Mouse (Mus musculus): ENCODE data around the gene Ing3. TPM values are rescaled to one million over a fixed set of nuclear protein-coding genes. Genes with fewer than 3 reads are reported as not detected.

Ing3 gene
- polyA plus RNA-seq, 1 experiment from 2014 or later: 19.8 TPM

DNA sequence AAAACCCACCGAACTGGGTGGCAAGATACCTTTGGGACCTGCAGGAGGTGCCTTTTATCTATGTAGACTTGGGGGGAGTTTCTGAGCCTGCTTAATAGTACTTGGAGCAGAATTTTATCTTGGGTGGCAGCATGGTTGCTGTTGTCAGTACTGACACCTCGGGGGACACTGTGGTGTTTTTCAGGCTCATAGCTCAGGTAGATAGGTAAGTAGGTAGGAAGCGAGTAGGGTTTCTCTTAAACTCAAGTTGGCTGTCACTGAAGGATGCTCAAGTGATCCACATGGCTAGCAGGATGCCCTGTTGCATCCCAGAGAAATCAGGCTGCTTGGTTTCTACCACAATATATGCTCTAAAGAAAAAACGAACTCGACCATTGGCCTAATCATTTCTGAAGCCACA, 38.9 kb downstream of the Ing3 start:
- Histone ChIP-seq H3K36me3 (ENCODE audit: control insufficient read depth, insufficient read depth, low read length) (no peaks in the 10 kb centered on the region), H3K27me3 (ENCODE audit: control insufficient read depth, insufficient read depth, low read length) (no peaks in the 10 kb centered on the region), H3K4me3 (ENCODE audit: low read depth, low read length) (peak overlapping the region; percentile 51), H3K9me3 (ENCODE audit: control insufficient read depth, low read length) (no peaks in the 10 kb centered on the region), H3K4me2 (replicated peaks; ENCODE audit: low read depth) (peak overlapping the region; percentile 78), H3K9ac (ENCODE audit: low read length) (no peak overlapping the region), H3K4me1 (replicated peaks; ENCODE audit: control insufficient read depth, insufficient read depth) (no peaks in the 10 kb centered on the region), H3K27ac (replicated peaks) (0 out of 2 replicates have a peak overlapping the region, but pooled peaks have one; percentile 31)
- WGBS: 75% methylated on average over 5 of the region's 5 CpGs
- TF ChIP-seq EP300 (optimal IDR thresholded peaks at IDR 0.05) (no peak), CTCF (IDR thresholded peaks at IDR 0.05; ENCODE audit: low read depth) (no peak)
- DNase-seq (ENCODE audit: low spot score) (no peak), ATAC-seq (ENCODE audit: low FRiP score, low TSS enrichment) (no peak)

GRCm38 (mm10) chr6:21989081-21989480, 39.7 kb downstream of the Ing3 start:
- ATAC-seq (ENCODE audit: low FRiP score, low TSS enrichment) (no peak), DNase-seq (ENCODE audit: low spot score) (no peak)
- WGBS: 57% methylated on average over 4 of the region's 4 CpGs
- H3K4me1 ChIP-seq (replicated peaks; ENCODE audit: control insufficient read depth, insufficient read depth): no peaks in the 10 kb centered on the region
- peak overlapping the region; percentile 78 for H3K4me2 ChIP-seq (replicated peaks; ENCODE audit: low read depth)
- no peaks in the 10 kb centered on the region for H3K36me3 ChIP-seq (ENCODE audit: control insufficient read depth, insufficient read depth, low read length)
- no peaks in the 10 kb centered on the region for H3K9me3 ChIP-seq (ENCODE audit: control insufficient read depth, low read length)
- H3K4me3 ChIP-seq (ENCODE audit: low read depth, low read length): peak overlapping the region; percentile 51
- H3K27me3 ChIP-seq (ENCODE audit: control insufficient read depth, insufficient read depth, low read length): no peaks in the 10 kb centered on the region
- no peak overlapping the region for H3K9ac ChIP-seq (ENCODE audit: low read length)
- no peak for TF ChIP-seq EP300 (optimal IDR thresholded peaks at IDR 0.05)
- no peak for TF ChIP-seq CTCF (IDR thresholded peaks at IDR 0.05; ENCODE audit: low read depth)
- 0 out of 2 replicates have a peak overlapping the region, but pooled peaks have one; percentile 4 for H3K27ac ChIP-seq (replicated peaks)

GRCm38 (mm10) chr6:21990181-21991135, 41.1 kb downstream of the Ing3 start:
- no peaks in the 10 kb centered on the region for H3K9me3 ChIP-seq (ENCODE audit: control insufficient read depth, low read length)
- peak overlapping the region; percentile 20; the same call in 1 of the 2 replicates for H3K27ac ChIP-seq (replicated peaks)
- no peak for DNase-seq (ENCODE audit: low spot score)
- peak overlapping the region; percentile 31 for H3K4me2 ChIP-seq (replicated peaks; ENCODE audit: low read depth)
- no peaks in the 10 kb centered on the region for H3K36me3 ChIP-seq (ENCODE audit: control insufficient read depth, insufficient read depth, low read length)
- TF ChIP-seq EP300 (optimal IDR thresholded peaks at IDR 0.05): no peak
- no peak for TF ChIP-seq CTCF (IDR thresholded peaks at IDR 0.05; ENCODE audit: low read depth)
- no peak for ATAC-seq (ENCODE audit: low FRiP score, low TSS enrichment)
- no peak overlapping the region for H3K9ac ChIP-seq (ENCODE audit: low read length)
- 47% methylated on average over 9 of the region's 9 CpGs for WGBS
- no peak overlapping the region; the same call in 1 of the 2 replicates for H3K4me3 ChIP-seq (ENCODE audit: low read depth, low read length)
- no peaks in the 10 kb centered on the region for H3K4me1 ChIP-seq (replicated peaks; ENCODE audit: control insufficient read depth, insufficient read depth)
- no peaks in the 10 kb centered on the region for H3K27me3 ChIP-seq (ENCODE audit: control insufficient read depth, insufficient read depth, low read length)

DNA sequence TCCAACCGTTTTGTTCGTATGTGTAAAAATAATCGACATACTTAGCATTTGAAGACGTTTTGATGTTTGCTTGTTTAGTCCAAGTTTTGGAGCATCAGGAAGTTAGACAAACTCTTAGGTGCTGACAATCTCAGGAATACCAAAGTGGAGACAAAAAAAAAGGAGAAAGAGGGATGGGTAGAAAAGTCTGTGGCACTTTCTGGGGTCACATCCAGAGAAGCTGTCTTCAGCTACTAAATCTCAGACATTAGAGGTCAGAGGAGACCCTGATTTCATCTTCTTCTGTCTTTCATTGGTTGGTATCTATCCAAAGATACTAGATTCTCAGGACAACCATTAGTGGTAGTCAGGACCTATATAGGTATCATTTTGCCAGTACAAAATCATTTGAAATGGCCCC, 41.8 kb downstream of the Ing3 start:
- Histone ChIP-seq H3K4me1 (replicated peaks; ENCODE audit: control insufficient read depth, insufficient read depth) (no peaks in the 10 kb centered on the region), H3K4me2 (replicated peaks; ENCODE audit: low read depth) (no peak overlapping the region), H3K9ac (ENCODE audit: low read length) (no peak overlapping the region), H3K4me3 (ENCODE audit: low read depth, low read length) (no peak overlapping the region), H3K27me3 (ENCODE audit: control insufficient read depth, insufficient read depth, low read length) (no peaks in the 10 kb centered on the region), H3K9me3 (ENCODE audit: control insufficient read depth, low read length) (no peaks in the 10 kb centered on the region), H3K36me3 (ENCODE audit: control insufficient read depth, insufficient read depth, low read length) (no peaks in the 10 kb centered on the region), H3K27ac (replicated peaks) (no peak overlapping the region)
- ATAC-seq (ENCODE audit: low FRiP score, low TSS enrichment) (no peak), DNase-seq (ENCODE audit: low spot score) (no peak)
- TF ChIP-seq EP300 (optimal IDR thresholded peaks at IDR 0.05) (no peak), CTCF (IDR thresholded peaks at IDR 0.05; ENCODE audit: low read depth) (no peak)
- 49% methylated on average over 4 of the region's 4 CpGs for WGBS

- Histone ChIP-seq H3K27me3 (ENCODE audit: control insufficient read depth, insufficient read depth, low read length) (no peaks in the 10 kb centered on the region), H3K27ac (replicated peaks) (no peak overlapping the region), H3K9ac (ENCODE audit: low read length) (no peak overlapping the region), H3K4me1 (replicated peaks; ENCODE audit: control insufficient read depth, insufficient read depth) (no peaks in the 10 kb centered on the region), H3K36me3 (ENCODE audit: control insufficient read depth, insufficient read depth, low read length) (no peaks in the 10 kb centered on the region), H3K9me3 (ENCODE audit: control insufficient read depth, low read length) (no peaks in the 10 kb centered on the region), H3K4me2 (replicated peaks; ENCODE audit: low read depth) (no peak overlapping the region), H3K4me3 (ENCODE audit: low read depth, low read length) (no peak overlapping the region)
- ATAC-seq (ENCODE audit: low FRiP score, low TSS enrichment) (no peak), DNase-seq (ENCODE audit: low spot score) (no peak)
- WGBS: 78% methylated on average over 2 of the region's 2 CpGs
- TF ChIP-seq EP300 (optimal IDR thresholded peaks at IDR 0.05) (no peak), CTCF (IDR thresholded peaks at IDR 0.05; ENCODE audit: low read depth) (no peak)
Observed at GRCm38 (mm10) chr6:21993070-21993469, 43.7 kb downstream of the Ing3 start.

DNA sequence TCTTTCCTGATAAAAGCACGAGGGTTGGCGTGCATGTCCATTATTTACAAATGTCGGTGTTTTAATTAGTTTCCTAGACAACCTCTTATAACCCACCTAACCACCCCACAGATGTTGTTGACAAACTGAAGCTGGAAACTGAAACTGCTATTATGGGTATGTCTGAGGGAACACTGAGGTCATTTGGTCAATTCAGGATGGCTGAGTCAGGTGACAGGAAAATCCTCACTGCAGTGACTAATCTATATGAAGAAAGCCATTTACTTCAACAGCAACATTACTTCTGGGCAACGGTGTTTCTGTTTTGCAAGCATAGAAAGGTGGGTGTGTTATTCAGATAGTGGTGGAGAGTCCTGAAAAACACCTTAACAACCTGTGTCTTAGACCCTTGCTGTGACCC, 48.8 kb downstream of the Ing3 start:
- Histone ChIP-seq H3K9me3 (ENCODE audit: control insufficient read depth, low read length) (no peaks in the 10 kb centered on the region), H3K27ac (replicated peaks) (no peak overlapping the region; the same call in 1 of the 2 replicates), H3K4me1 (replicated peaks; ENCODE audit: control insufficient read depth, insufficient read depth) (no peaks in the 10 kb centered on the region), H3K9ac (ENCODE audit: low read length) (no peak overlapping the region), H3K36me3 (ENCODE audit: control insufficient read depth, insufficient read depth, low read length) (no peaks in the 10 kb centered on the region), H3K4me3 (ENCODE audit: low read depth, low read length) (no peak overlapping the region), H3K27me3 (ENCODE audit: control insufficient read depth, insufficient read depth, low read length) (no peaks in the 10 kb centered on the region), H3K4me2 (replicated peaks; ENCODE audit: low read depth) (no peak overlapping the region)
- TF ChIP-seq EP300 (optimal IDR thresholded peaks at IDR 0.05): no peak
- no peak for TF ChIP-seq CTCF (IDR thresholded peaks at IDR 0.05; ENCODE audit: low read depth)
- WGBS: 36% methylated on average over 4 of the region's 4 CpGs
- ATAC-seq (ENCODE audit: low FRiP score, low TSS enrichment) (no peak), DNase-seq (ENCODE audit: low spot score) (no peak)

Measured in stomach, postnatal 0 days (tissue).